Mouse (Mus musculus) kidney, adult 2 months (tissue): ENCODE measurements at regions not wholly inside any gene's neighbourhood (a gene's known extent, or its start where the extent isn't known, plus 50 kb on each side); places are given as distances from the start of the nearest gene placed in this dataset.
A peak's percentile ranks its signal among the peaks of the same experiment; 100 is the strongest.

ENCODE experiments used
- DNase-seq: peaks from one replicate; pipeline ENCODE4 v3.0.0; 2021
- H3K27ac ChIP-seq: fragments of 200-500 bp; 2 replicates; pipeline ENCODE4 v1.5.1; 2012; ENCODE audit warnings: low read depth, low read length, control low read depth, inconsistent platforms; ENCODE audit not compliant: insufficient read depth
- H3K27me3 ChIP-seq: fragments of 200-500 bp; replicated peaks from 2 replicates; pipeline ENCODE4 v1.6.1; 2012; ENCODE audit warnings: mild to moderate bottlenecking, moderate library complexity, low read length, inconsistent platforms; ENCODE audit not compliant: control insufficient read depth, insufficient read depth
- H3K36me3 ChIP-seq: fragments of 200-500 bp; 2 replicates; pipeline ENCODE4 v1.6.1; 2012; ENCODE audit warnings: mild to moderate bottlenecking, moderate library complexity, low read length, inconsistent platforms; ENCODE audit not compliant: control insufficient read depth, insufficient read depth
- H3K4me1 ChIP-seq: fragments of 200-500 bp; 2 replicates; pipeline ENCODE4 v1.6.1; 2011; ENCODE audit warnings: low read length; ENCODE audit not compliant: control insufficient read depth, insufficient read depth
- H3K4me3 ChIP-seq: fragments of 200-500 bp; 2 replicates; pipeline ENCODE4 v1.5.1; 2011; ENCODE audit warnings: mild to moderate bottlenecking, low read depth, low read length, control low read depth; ENCODE audit not compliant: insufficient read depth
- CTCF ChIP-seq: fragments of 200-500 bp; conservative IDR thresholded peaks from 2 replicates; pipeline ENCODE4 v1.5.1; 2011; ENCODE audit warnings: low read depth, mild to moderate bottlenecking, control low read depth, low read length, moderate library complexity, mixed read lengths; ENCODE audit not compliant: insufficient read depth, insufficient read length
- POLR2A ChIP-seq: fragments of 200-500 bp; IDR thresholded peaks from one replicate; pipeline ENCODE4 v1.6.1; 2011; ENCODE audit warnings: low read depth, low read length, control low read depth
- WGBS: fragments of 180-500 bp; shearing (Covaris S2); methylation state at CpG from one replicate; pipeline ENCODE4 v1.1.7; 2018; 5-methylcytosine and 5-hydroxymethylcytosine counted together

DNA sequence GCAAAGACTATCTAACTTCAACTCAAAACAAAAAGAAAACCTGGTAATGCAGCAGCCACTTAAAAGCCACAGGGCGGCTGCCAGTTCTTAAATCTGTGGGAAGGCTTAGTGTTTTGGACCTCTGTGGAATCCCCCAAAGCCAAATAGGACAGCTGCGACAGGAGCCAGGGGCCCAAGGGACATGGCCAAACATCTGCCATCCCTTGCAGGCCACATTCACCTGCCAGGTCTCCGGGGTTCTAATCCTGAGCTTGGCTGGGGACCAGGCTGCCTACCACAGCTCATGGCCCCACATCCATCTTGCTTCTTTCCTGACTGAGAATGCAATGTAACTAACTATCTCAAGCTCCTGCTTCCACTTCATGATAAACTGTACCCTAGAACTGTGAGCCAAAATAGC lies 206.3 kb upstream of the Map3k1 start:
- Histone ChIP-seq H3K4me1 (no peaks in the 10 kb centered on the region), H3K27ac (no peak overlapping the region), H3K27me3 (no peaks in the 10 kb centered on the region), H3K4me3 (no peak overlapping the region), H3K36me3 (no peaks in the 10 kb centered on the region)
- WGBS = 97% methylated on average over 3 of the region's 3 CpGs
- DNase-seq = no peak
- TF ChIP-seq CTCF = no peak
- no peak for TF ChIP-seq POLR2A

DNA sequence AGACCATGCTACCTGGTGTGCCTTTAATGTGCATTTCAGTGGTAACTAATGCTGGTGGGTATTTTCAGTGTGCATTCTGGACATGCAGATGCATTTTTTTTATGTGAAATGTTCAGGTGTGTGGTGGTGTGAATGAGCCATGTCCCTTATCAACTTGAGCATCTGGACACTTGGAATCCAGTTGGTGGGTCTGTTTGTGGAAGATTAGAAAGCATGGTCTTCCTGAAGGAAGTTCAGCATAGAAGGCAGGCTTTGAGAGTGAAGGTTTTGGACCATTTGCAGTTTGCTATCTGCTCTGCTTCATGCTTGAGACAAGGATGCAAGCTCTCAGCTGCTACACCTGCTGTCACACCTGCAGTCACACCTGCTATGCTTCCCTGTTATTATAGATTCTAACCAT lies 207.5 kb upstream of the Map3k1 start:
- no peak for DNase-seq
- TF ChIP-seq POLR2A (no peak), CTCF (no peak)
- H3K27me3 ChIP-seq = no peaks in the 10 kb centered on the region

DNA sequence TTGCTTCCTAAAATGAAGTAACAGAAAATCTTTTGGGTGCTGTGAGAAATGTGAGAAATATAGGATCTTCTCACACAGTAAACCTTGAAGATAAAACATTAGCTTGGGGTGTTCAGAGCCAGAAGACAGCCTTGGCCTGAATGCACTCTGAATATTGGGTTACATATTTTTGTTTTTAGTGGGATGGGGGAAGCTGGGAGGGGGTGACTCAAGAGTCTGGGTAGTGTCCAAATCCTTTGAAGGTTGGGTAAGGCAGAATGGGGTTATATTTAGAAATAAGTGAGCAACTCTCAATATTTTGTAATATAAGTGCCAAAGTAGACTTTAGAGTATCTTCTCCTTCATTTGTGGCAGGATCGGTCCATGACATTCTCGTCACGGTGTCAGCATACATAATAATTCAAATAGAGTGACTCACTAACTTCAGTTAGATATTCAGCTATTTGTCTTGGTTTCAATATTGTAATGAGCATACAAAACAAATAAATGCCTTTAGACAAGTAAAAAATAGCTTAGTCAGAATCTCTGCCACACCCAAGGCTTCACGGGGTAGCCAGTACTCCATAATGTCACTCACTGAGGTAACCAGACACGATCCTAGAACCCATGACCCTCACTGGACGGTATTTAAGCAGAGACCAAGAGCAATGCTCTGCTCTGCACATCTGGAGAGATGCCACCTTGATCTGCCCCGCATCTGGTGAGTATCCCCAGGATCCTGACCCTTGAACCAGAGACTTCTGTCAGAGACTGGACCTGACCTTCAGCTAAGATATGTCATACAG lies 209.9 kb upstream of the Map3k1 start:
- H3K4me3 ChIP-seq = no peak overlapping the region
- 85% methylated on average over 7 of the region's 7 CpGs for WGBS
- DNase-seq = no peak
- no peak overlapping the region for H3K27ac ChIP-seq
- H3K36me3 ChIP-seq = no peaks in the 10 kb centered on the region
- TF ChIP-seq CTCF (no peak), POLR2A (no peak)
- H3K27me3 ChIP-seq = no peaks in the 10 kb centered on the region
- 0 out of 2 replicates have a peak, but pooled peaks cover 3% of the 10 kb centered on the region for H3K4me1 ChIP-seq

More for the DNA sequence above, 207.5 kb upstream of the Map3k1 start:
- H3K36me3 ChIP-seq = no peaks in the 10 kb centered on the region
- no peak overlapping the region for H3K4me3 ChIP-seq
- H3K4me1 ChIP-seq = no peaks in the 10 kb centered on the region
- no peak overlapping the region for H3K27ac ChIP-seq

DNA sequence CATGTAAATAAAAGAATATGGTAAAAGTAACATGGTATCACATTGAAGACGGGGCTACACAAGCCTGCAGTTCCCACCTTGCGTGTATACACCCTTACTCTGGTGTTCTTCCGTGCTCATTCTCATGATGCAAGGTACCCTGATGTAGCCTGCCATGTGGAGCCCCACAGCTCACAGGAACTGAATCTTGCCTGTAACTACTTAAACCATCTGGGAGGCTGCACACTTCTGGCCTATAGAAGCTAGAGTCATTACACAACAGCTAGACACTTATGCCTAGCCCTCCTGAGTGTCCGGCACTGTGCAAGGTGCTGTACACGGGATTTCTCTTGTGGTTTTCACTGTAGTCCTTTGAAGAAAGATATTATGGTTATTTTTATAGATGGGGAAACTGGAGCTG lies 210.8 kb upstream of the Map3k1 start:
- Histone ChIP-seq H3K36me3 (no peaks in the 10 kb centered on the region), H3K4me1 (0 out of 2 replicates have a peak, but pooled peaks cover 3% of the 10 kb centered on the region), H3K27ac (no peak overlapping the region), H3K27me3 (no peaks in the 10 kb centered on the region), H3K4me3 (no peak overlapping the region)
- no peak for DNase-seq
- TF ChIP-seq CTCF = no peak
- no peak for TF ChIP-seq POLR2A
- 89% methylated on average over 5 of the region's 5 CpGs for WGBS

DNA sequence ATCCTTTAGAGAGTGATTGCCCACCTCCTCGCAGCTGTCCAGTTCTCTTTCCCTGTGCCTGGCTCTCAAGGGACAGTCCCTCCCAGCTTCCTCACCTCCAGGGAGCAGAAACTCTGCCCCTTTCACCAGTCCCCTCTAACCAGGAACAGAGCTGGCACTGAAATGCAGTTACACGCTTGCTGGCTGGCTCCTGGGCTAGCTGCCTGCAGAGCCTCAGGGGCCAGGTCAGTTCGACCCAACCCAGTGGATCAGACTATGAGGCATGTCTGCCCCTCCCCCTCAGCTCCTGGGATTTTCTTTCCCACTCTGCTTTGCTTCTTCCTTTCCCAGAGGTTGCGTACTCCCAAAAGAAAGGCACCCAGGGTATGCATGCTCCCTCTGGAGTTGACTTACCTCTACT lies 214.4 kb upstream of the Map3k1 start:
- H3K4me3 ChIP-seq = no peak overlapping the region
- no peak for TF ChIP-seq POLR2A
- no peak for TF ChIP-seq CTCF
- H3K27ac ChIP-seq = no peak overlapping the region
- H3K27me3 ChIP-seq = no peaks in the 10 kb centered on the region
- 46% methylated on average over 4 of the region's 4 CpGs for WGBS
- H3K4me1 ChIP-seq = 0 out of 2 replicates have a peak, but pooled peaks cover 3% of the 10 kb centered on the region
- H3K36me3 ChIP-seq = no peaks in the 10 kb centered on the region
- peak; percentile 64 for DNase-seq

DNA sequence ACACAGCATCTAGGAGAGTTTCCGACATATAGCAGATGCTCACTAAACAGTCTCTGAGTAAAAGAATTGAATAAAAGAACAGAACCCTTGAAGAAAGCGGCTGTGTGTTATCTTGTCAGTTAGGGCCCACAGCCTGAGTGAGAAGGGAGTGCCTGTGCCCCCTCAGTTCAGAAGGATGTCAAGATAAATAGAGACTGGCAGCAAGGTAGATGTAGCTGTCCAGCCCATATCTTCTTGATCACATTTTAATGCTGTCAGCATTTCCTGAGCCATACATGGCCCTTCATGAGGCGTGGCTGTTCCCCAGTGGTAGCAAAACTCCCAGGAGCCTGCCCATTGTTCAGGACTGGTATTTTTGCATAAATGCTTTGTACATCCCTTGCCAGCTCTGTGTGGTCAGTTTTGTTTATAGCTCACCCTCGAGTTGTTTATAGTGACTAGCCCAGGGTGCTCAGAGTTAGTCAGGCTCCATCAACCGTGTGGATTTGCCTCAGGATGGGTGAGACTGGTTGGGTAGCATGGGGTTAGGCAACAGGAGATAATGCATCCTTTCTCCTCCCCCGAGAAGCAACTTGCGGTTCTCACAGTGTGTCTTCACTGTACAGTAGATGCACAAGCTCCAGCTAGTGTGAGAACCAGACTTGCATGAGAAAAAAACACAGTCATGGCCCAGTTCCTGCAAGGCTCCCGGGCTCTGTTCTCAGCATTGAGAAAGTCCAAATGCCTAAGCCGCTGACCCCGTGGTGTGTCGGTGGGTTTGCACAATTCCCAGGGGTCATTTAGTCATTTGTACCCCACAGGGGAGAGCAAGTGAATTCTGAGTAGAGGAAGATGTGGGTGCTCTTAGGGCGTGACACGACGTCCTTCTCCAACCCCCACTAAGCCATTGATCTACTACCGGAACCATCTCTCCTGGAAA lies 216.1 kb upstream of the Map3k1 start:
- Histone ChIP-seq H3K4me1 (0 out of 2 replicates have a peak, but pooled peaks cover 3% of the 10 kb centered on the region), H3K36me3 (no peaks in the 10 kb centered on the region), H3K27ac (no peak overlapping the region), H3K27me3 (no peaks in the 10 kb centered on the region), H3K4me3 (no peak overlapping the region)
- no peak for DNase-seq
- WGBS = 63% methylated on average over 15 of the region's 15 CpGs
- no peak for TF ChIP-seq POLR2A
- TF ChIP-seq CTCF = no peak

DNA sequence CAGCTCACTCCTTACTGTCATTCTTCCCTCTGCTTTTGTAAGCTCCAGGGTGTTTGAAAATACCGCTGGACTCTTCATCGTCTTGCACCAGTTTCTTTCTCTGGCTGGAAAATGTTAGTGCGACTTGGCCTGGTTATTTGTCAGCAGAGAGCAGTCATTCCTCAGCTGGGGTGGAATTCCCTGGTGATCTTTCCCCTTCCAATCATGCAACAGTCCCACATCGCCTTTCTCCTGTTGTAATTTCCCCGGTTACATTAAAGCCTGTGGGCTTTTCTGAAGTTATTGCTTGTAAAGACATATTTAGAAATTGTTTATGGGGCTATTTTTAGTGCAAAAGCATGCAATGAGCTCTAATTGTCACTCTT lies 216.8 kb upstream of the Map3k1 start:
- WGBS = 47% methylated on average over 5 of the region's 5 CpGs
- DNase-seq = no peak
- no peak overlapping the region for H3K27ac ChIP-seq

More for the DNA sequence above, 216.8 kb upstream of the Map3k1 start:
- no peak overlapping the region for H3K4me3 ChIP-seq
- H3K4me1 ChIP-seq = 0 out of 2 replicates have a peak, but pooled peaks cover 3% of the 10 kb centered on the region
- H3K27me3 ChIP-seq = no peaks in the 10 kb centered on the region
- TF ChIP-seq POLR2A = no peak
- no peaks in the 10 kb centered on the region for H3K36me3 ChIP-seq
